Mouse (Mus musculus): ENCODE measurements at regions not wholly inside any gene's neighbourhood (a gene's known extent, or its start where the extent isn't known, plus 50 kb on each side); places are given as distances from the start of the nearest gene placed in this dataset.
A peak's percentile ranks its signal among the peaks of the same experiment; 100 is the strongest.
"Not testable (repeated sequence)": the region's sequence is repeated elsewhere in the genome, so short reads cannot be mapped to it uniquely, and the experiment has no call there.

DNA sequence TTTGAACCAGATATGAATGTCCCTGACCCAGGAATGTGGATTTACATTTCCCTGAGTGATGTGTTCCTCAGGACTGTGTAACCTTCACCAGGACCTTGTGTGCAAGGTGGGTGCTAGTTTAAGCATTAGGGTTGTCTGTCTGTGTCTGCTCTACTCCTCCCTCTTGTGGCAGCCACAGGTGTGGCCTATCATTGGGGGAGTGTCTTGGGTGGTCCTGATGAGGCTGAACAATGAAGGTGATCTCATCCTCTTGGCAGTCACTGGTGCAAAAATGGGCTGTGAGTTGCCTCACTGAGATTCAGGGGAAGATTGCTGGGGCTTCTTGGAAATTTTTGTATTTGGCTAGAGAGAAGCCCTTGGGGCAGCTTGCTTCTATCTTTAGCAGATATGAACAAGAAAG is 179.4 kb upstream of the Ube2e1 start:
- DNase-seq (ENCODE audit: extremely low spot score in 1 of 2, low spot score in 1 of 2) = no peak

DNA sequence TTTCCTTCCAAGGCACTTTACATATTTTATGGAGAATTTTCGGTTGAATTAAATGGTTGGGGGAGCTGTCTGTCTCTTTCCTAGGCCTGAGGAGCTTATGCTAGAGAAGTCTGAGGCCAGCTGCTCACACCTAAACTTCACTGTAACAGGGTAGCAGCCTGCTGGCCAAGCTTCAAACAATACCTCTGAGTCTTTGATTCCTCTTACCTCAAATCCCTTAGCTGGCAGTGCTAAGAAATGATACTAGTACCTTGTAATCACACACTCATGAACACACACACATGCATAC is 176.6 kb upstream of the Ube2e1 start:
- DNase-seq (ENCODE audit: extremely low spot score in 1 of 2, low spot score in 1 of 2) = no peak

DNA sequence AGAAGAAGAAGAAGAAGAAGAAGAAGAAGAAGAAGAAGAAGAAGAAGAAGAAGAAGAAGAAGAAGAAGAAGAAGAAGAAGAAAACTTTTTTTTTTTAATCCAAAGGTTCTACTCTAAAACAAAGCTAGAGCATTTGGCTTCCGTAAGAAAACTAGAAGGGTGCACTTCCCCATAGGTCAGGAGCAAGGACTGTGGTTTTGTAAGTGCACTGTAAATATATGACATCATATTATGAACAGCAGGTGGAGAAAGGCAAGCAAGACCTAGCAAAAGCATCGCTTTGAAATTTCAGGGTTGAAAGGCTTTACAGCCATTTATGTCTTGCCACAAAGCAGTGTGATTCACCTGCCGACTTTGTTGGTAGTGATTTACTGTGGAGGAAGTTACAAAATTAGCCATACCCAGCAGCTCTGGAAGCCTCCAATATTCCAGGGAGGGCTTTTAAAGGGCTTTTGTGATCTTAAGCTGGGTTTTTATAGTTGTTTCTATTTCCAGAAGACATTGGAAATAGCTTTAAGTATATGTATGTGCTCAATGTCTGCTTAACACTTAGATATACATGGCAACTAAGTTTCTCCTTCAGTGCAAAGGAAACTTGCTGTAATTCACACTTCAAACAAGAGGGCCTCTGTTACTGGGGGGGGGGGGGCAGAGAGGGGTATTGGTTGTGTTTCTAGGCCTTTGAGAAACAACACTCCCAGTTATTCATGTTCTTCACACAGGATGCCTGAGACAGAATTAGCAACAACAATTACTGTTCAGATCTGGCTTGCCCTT is 176.1 kb upstream of the Ube2e1 start:
- no peak for DNase-seq (ENCODE audit: extremely low spot score in 1 of 2, low spot score in 1 of 2)

DNA sequence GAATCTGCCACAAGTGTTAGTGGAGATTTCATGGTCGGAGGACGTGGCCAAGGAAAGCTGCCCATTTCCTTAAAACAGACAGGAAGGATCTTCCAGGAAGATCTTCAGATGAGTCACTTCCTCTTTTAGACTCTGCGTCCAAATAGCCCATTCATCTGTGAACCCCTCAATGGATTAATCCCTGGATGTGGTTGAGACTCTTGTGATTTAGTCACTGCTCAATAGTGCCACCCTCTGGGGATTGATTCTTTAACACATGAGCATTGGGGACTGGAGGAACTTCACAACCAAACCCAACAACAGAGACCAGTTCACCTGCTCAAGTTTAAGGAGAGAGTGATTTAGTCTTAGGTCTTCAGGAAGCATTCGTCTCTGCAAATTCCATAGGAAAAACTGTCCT is 174.5 kb upstream of the Ube2e1 start:
- peak in 1 of 2 experiments; percentile 49 for DNase-seq (ENCODE audit: extremely low spot score in 1 of 2, low spot score in 1 of 2)

DNA sequence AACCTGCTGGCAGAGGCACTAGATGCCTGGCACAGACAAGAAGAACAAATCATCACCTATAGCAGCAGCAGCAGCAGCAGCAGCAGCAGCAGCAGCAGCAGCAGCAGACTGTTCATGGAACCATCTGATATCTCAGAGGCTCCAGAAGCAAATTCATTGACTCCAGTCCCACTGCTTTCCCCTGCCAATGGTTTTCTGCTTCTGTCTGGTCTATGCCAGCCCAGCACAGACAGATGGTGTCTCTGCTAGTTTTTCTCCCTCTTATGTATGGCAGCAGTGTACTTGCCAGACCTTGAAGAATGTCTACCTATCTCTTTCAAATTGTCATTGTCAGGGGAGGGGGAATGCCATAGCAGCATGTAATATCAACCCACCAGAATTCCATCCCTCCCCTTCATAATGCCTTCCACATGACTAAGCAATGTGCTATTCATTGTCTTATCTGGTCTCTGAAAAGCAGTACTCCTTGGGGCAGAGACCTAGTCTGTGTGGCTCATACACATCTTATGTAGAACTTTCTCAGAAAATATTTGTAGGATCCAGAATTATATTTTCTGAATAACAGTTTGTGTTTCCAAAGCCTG is 168.7 kb upstream of the Ube2e1 start:
- no peak for DNase-seq (ENCODE audit: extremely low spot score in 1 of 2, low spot score in 1 of 2)

DNA sequence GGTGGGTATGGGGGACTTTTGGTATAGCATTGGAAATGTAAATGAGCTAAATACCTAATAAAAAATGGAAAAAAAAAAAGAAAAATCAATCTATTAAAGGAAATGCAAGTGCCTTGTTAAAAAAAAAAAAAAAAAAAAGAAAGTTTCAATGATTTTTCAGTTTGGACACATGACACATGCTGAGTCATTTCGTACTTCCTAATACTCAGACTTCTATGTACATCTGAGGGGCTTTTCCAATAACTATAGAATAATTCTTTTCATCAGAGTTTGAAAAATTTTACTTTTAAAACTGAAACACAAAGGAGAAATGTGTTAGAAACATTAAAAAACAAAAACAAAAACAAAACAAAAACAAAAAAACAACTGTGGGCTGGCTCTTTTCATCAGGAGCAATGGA is 162.4 kb upstream of the Ube2e1 start:
- DNase-seq (ENCODE audit: extremely low spot score in 1 of 2, low spot score in 1 of 2) = no peak

DNA sequence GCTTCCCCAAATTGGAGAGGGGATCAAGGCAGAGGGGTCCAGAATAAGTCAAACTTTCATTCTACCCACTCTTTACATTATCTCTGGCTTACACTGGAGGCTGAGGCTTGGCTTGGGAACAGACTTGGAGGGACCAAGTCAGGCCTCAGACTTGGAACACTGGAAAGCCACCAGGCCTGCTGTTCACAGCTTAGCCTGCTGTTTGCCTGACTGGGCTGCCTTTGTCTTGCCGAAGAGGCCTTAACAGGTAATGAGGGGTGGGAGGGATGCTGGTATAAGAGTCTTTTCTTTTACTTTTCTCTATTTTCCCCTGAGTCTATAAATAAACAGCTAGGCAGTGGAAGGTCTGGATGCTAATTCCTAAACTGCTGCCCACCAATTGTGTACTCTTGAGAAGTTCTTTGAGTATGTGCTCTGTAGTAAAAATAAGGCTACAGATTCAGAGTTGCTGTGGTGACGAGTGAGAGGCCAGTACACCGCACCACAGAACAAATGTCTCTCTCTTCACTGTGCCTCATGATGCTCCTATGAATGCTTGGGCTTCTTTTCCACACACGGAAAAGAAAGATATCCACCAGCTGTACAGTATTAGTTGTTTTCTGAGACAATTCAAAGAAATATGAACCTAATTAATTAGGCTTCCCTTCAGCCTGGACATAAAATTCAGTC is 154.6 kb upstream of the Ube2e1 start:
- no peak for DNase-seq (ENCODE audit: extremely low spot score in 1 of 2, low spot score in 1 of 2)

DNA sequence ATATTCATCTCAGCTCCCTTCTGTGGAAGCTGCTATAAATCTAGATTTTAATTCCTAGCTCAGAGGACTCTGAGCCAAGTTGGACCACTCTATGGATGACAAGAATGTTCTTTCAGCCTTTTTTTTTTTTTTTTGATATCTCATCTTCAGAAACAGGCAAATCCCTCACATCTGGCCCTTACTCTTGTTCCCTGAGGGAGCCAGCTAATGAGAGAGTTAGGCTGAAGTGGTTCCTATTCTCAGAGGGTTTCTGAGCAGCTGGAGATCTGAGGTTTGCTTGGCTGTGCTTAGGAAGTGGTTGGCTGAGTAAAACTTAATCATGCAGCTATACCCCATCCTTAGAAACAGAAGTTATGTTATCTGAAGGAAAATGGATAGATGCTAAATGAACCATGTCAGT is 153.9 kb upstream of the Ube2e1 start:
- DNase-seq (ENCODE audit: extremely low spot score in 1 of 2, low spot score in 1 of 2) = no peak

DNA sequence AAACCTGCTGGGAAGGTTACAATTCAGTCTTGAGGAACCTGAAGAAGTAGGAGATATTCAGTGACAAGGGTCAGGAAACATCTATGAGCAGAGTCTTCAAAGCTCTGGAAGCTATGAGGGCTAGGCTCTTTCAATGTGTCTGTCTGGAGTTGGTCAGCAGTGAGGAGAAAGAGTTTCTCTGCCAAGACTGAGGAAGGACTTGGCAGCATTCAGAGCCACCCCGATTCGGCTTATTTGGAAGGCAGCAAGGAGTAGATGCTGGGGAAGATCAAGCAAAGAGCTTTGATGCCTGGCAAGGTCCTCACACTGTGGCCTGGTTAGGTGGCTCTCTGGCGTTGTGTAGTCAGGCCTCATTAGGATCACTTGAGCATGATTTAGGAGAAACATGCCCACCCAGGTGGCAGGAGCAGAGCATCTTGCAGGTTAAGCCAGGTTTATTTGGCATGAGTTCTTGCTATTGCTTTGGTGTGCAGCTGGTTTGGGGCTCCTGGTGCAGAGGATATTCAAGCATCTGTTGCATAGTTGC is 145.2 kb upstream of the Ube2e1 start:
- DNase-seq (ENCODE audit: extremely low spot score in 1 of 2, low spot score in 1 of 2) = no peak

DNA sequence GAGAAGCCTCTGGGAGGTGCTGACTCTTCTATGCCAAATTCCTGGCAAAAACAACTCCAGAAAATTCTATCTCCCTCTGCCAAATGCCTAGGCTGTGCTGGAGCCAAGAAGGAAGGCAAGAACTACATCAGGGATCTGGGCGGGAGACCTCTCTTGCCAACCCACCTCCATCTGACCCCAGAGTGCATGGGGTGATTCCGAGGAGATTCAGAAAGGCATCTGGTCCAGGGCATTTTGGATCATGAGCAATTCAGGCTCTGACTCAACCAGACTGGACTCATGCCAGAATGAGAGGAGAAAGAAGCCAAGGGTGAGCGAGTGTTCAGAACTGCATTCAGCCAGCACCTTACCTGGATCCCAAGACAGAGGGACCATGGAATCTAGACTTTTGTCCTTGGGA is 137.0 kb upstream of the Ube2e1 start:
- DNase-seq (ENCODE audit: extremely low spot score in 1 of 2, low spot score in 1 of 2) = no peak

DNA sequence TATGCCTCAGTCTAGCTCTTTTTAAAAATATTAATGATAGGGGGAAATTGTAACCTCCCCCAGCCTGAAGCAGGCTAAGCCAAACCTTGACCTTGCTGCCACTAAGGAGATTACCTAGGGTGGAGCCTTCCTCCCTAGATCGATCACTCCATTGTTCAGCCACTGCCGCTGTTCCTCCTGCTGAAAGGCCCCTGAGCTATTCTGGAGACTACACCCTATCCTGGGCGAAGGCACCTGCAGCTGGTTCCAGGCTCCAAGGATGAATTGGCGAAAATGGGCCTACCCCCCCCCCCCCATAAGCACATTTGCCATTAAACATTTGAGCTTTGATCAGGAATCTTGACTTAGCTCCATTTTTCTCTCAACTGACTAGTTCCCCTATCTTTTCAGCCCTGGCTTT is 135.2 kb upstream of the Ube2e1 start:
- not testable (repeated sequence) for DNase-seq (ENCODE audit: extremely low spot score in 1 of 2, low spot score in 1 of 2)

DNA sequence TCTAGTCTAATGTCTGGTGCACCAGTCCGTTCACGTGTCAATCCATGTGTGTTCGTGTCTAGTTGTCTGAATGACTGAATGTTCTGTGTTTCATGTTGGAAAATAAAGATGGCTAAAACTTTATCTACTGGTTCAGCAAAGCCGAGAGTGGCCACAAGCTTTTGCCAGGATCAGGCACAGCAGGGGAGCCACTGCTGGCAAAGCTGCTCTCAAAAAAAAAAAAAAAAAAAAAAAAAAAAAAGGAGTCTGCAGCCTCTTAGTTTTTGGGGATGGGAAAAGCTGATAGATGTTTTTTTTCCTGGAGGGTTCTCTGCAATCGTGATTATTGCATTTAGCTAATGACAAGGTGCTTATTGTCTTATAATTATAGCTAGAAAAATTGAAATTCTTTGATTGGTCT is 132.5 kb upstream of the Ube2e1 start:
- DNase-seq (ENCODE audit: extremely low spot score in 1 of 2, low spot score in 1 of 2) = not testable (repeated sequence)

DNA sequence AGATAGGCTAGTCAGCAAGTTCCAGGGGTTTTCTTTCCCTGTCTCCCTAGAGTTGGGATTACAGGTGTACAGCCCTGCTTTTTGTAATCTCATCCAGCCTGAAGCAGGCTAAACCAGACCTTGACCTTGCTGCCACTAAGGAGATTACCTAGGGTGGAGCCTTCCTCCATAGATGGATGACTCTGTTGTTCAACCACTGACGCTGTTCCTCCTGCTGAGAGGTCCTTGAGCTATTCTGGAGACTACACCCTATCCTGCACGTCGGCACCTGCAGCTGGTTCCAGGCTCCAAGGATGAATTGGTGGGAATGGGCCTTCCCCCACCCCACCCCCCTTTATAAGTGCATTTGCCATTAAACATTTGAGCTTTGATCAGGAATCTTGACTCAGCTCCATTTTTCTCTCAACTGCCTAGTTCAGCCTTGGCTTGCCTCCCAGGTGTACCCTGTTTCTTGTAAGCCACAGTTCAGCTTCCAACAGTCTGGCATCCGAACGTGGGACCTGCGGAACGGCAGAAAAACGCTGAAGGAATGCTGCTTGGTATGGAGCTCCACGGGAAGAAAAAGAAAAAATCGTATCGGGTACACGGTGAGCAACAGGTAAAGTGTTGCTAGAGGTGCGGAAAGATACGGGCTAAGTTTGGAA is 131.7 kb upstream of the Ube2e1 start:
- no peak for DNase-seq (ENCODE audit: extremely low spot score in 1 of 2, low spot score in 1 of 2)

DNA sequence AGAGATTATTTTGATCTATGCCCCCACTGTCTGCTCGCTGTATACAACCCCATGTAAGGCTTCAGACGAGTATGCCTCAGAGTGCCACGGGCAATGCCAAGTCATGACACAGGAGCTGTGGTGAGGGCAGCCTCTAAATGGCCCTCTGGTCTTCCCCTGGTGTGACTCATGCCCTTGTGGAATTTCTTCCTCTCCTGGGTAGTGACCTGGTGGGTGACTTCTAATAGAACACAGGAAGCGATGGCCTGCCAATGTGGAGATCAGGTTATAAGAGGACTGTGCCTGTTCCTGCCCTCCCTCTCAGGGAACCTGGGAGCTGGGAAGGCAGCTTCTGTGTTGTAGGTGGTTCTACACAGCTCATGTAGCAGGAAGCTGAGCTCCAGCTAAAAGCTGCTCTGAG is 130.7 kb upstream of the Ube2e1 start:
- DNase-seq (ENCODE audit: extremely low spot score in 1 of 2, low spot score in 1 of 2) = no peak

DNA sequence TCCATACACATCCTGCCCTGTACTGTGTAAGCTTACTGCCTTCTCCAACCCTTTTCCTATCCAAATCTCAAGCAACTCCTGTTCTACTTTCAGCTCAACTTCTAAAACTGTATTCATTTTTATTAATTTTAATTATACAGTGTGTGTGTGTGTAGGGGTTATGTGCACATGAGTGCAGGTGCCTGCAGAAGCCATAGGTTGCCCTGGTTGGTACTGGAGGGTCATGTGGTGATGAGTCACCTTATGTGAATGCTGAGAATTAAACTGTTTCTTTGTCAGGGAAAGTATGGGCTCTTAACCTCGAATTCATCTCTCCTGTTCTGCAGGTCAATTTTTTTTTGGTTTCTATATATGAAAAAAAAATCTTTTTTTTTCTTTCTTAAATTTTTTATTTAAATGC is 117.0 kb upstream of the Ube2e1 start:
- no peak for DNase-seq (ENCODE audit: extremely low spot score in 1 of 2, low spot score in 1 of 2)

DNA sequence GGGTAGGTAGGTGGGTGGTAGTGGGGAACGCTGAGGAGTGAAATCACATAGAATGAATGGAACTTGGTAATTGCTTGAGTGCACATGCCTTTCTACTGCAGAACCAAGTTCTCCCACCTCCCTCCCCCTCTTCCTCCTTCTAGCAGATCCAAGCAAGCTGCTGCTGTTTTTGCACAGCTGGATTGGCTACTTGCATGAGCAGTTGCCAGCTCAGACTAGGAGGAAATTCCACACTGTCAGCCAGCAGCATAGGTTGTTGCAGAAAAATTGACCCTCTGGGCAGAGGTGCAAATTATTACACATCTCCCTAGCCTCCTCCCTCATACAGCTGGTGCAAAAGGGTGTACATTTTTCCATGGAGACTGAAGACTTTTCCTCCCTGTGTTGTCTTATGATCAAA is 112.8 kb upstream of the Ube2e1 start:
- DNase-seq (ENCODE audit: extremely low spot score in 1 of 2, low spot score in 1 of 2) = no peak

DNA sequence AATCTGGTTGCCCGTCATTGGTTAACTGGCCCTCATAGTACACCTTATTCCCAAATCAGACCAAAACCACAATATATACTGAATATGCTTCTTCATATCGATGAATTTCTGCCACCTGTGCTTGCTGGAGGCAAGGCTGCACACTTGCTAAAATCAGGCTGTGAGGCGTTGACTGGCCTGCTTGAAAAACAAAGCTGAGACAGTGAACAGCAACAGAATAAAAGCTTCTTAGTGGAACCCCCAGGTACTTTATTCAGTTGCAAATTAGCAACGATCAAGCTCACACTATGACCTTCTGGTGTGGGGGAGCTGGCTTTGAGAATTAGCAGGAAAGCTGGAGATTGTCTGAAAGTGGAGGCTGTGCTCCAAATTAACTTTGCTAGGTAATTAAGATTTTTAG is 97.3 kb upstream of the Ube2e1 start:
- not testable (repeated sequence) for DNase-seq (ENCODE audit: extremely low spot score in 1 of 2, low spot score in 1 of 2)

DNA sequence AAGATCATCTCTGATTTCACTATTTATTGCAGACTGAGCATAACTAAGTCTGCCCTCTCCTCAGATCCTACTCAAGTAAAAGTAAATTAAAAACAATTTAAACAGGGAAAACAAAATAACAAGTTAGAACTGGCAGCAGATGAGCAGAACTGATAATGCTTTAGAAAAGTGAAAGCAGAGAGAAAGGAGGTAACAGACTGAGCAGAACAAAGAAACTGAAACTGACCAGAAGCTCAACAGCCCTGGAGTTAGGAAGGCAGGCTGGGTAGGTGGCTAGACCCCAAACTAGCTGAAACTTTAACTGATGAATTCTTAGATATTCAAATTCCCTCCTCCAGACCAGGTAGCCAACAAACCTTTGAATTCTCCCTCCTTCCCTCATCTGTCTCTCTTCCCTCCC is 94.2 kb upstream of the Ube2e1 start:
- DNase-seq (ENCODE audit: extremely low spot score in 1 of 2, low spot score in 1 of 2) = no peak

DNA sequence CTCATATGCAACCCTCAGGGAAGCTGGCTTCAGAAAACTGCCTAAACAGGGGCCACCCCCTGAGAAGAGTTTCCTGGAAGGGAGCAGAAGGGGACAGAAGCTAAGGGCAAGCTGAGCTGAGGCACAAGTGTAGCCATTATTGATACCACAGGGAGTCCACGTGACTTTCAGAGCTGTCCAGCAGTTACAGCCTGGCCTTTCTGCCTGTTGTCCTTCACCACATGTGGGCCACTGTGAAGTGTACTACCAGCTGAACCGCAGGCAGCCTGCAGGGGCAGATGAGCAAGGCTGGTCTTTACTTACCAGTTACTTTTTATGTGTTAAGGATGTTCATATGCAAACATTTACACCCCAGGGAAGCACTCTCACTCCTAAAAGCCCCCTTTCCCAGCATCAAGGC is 85.2 kb upstream of the Ube2e1 start:
- no peak for DNase-seq (ENCODE audit: extremely low spot score in 1 of 2, low spot score in 1 of 2)

DNA sequence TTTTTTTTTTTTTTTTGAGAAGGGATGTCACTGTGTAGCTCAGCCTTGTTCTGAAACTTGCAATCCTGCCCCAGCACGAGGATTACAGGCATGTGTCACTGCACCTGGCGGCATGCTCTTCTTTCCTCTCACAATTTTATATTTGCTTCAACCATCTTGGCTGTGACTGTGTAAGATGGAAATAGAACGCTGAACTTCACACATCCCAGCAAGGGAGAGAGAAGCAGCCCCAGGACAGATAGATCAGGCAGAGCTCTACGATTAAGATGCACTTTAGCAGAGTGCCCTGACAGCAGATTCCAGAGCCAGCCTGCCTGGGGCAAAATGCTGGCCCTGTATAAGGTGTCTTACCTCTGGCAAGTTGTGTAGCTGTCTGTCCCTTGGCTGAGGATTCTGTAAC is 84.7 kb upstream of the Ube2e1 start:
- no peak for DNase-seq (ENCODE audit: extremely low spot score in 1 of 2, low spot score in 1 of 2)

DNA sequence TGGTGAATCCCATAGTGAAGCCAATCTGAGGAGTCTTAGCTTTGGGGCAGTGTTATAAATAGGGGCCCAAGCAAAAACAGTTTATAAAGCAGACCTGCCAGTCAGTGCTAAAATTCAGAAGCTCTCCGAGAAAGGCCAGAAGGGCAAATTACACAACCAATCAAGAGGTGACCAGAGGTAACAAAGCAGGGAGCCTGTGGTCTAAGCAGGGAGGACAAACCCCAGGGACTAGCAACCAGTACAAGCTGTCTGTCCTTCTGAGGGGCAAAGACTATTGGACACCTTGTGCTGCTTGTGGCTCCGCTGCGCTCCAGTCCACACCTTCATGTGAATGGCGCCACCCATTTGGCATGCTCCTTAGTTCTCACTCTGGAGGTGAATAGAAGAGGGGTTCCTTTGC is 67.3 kb upstream of the Ube2e1 start:
- DNase-seq (ENCODE audit: extremely low spot score in 1 of 2, low spot score in 1 of 2) = no peak
